Mouse (Mus musculus): ENCODE data around the gene Mrgprh.
"Not testable (repeated sequence)": the region's sequence is repeated elsewhere in the genome, so short reads cannot be mapped to it uniquely, and the experiment has no call there.

The Mrgprh gene

GRCm38 (mm10) chr17:12868640-12869039 is 7.2 kb upstream of the Mrgprh start:
- no peak for DNase-seq (ENCODE audit: low spot score in 2 of 2)

DNA sequence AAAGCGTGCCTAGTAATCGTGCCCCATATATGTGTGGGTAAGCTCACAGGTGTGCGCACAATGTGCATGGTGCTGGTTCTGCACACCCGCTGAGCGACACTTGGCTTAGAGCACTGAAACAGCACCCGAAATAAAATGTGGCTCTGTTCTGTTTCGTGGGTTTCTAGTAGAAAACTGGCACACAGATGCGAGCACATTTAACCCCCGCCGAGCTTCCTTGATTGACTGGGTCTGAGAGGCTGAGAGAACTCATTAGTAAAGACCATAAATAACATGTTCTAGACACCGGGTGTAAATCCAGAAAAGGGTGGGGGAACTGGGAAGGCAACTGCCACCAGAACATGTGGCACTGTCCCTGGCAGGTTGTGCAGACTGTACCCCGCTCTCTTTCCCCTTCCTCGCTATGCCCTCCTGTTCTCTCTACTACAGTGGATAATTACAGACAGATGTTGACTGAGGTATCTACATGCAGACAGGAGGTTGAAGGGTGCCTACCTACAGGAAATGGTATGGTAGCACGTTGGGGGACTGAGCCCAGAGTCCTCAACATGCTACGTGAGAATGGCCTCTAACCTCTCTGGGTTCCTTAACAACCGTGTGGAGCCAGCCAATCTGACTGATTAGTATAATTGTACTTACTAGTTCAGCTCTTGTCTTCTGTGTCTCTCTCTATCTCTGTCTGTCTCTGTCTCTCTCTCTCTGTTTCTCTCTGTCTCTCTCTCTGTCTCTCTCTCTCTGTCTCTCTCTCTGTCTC is 3.4 kb upstream of the Mrgprh start:
- DNase-seq (ENCODE audit: low spot score in 2 of 2) = peak in 1 of 2 experiments; percentile 38

DNA sequence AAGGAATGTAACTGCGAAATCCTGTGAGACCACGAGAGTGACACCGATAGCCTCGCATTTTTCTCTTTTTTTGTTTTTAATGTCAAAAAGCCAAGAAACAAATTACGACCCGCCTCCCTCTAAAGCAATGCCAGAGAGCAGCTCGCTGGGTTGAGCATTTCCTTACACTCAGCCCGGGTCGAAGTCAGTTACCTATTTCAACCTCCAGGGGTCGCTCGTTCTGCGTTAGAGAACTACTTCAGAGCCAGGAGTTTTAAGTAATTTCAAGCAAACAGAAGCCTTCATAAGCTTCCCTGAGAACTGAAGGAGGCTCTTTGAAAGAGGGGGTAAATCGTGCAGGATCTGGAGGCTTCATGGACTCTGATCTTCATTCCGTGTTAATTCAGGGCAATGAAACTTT is 4.3 kb downstream of the Mrgprh start:
- peak; percentile 59 to 81 for DNase-seq (ENCODE audit: low spot score in 2 of 2)

GRCm38 (mm10) chr17:12881216-12881615 is 5.4 kb downstream of the Mrgprh start:
- no peak for DNase-seq (ENCODE audit: low spot score in 2 of 2)

GRCm38 (mm10) chr17:12886620-12887019 is 10.8 kb downstream of the Mrgprh start:
- DNase-seq (ENCODE audit: low spot score in 2 of 2) = no peak

- DNase-seq (ENCODE audit: low spot score in 2 of 2) = no peak
These were observed 11.4 kb downstream of the Mrgprh start for GRCm38 (mm10) chr17:12887021-12887775.

DNA sequence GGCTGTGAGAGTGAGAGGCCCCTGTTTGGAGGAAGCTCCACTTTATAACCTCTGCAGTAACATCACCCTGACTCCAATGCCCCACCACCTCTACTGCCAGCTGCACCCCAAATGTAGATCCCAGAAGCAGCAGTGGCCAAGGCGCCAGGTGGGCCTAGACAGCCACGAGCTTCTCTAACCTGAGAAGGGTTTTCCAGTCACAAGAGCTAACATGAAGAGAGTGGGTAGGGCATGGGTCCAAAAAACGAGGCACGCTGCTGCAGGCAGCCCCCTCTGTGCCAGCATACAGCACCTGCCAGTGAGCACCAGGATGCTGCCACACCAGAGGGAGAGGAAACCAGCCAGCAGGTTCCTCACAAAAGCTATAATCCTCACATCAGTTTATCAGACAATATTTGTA is 15.2 kb downstream of the Mrgprh start:
- no peak for DNase-seq (ENCODE audit: low spot score in 2 of 2)

DNA sequence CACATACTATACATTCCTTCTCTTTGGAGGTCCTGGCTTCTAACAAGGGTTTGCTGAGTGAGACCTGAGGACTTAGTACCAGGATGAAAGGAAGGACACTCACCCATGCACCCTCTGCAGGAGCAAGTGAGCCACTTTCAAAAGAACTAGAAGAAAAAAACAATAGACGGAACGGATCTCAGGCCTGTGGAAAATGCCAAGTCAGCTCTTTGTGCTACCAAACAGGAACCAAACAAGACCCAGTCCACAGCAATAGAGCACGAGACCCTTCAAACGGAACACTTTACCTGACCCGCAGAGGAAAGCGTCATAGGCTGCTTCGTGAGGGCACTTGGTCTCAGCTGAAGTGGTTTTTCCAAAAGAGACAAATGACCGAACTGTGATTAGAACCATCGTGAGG is 16.2 kb downstream of the Mrgprh start:
- DNase-seq (ENCODE audit: low spot score in 2 of 2) = no peak

- DNase-seq (ENCODE audit: low spot score in 2 of 2) = no peak
These were observed 21.8 kb downstream of the Mrgprh start for GRCm38 (mm10) chr17:12897674-12898073.

DNA sequence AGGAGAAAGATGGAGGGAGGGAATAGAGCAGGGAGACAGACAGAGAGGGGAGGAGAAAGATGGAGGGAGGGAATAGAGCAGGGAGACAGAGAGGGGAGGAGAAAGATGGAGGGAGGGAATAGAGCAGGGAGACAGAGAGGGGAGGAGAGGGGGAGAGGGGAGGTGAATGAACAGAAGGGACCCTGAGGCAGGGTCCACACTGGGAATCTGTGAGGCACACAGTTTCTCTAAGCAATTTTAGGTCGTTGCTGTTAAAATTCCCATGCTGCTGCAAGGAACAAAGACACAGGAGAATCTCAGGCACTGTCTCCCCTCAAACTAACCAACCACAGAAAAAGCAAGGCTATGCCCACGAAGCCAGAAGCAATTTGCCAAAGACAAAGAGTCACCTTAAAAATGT is 22.8 kb downstream of the Mrgprh start:
- not testable (repeated sequence) for DNase-seq (ENCODE audit: low spot score in 2 of 2)

DNA sequence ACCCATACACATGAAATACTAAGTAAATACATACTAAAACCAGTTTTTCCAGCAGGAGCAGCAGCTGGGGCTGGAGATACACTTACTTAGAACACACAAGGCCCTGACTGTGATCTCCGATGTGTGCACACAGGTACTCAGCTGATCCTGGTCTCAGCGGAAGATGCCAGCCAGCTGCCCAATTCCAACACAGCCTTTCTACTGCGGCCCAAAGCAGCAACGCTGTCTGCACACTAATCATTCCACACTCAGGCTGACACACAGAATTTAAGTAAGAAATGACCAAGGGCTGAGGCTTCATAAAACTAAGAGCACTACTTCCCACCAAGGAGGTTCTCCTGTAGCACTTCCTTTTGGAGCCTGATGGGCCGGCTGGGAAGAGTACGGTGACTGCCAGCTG is 26.5 kb downstream of the Mrgprh start:
- no peak for DNase-seq (ENCODE audit: low spot score in 2 of 2)

- no peak for DNase-seq (ENCODE audit: low spot score in 2 of 2)
These were observed 27.8 kb downstream of the Mrgprh start for GRCm38 (mm10) chr17:12903372-12904333.

DNA sequence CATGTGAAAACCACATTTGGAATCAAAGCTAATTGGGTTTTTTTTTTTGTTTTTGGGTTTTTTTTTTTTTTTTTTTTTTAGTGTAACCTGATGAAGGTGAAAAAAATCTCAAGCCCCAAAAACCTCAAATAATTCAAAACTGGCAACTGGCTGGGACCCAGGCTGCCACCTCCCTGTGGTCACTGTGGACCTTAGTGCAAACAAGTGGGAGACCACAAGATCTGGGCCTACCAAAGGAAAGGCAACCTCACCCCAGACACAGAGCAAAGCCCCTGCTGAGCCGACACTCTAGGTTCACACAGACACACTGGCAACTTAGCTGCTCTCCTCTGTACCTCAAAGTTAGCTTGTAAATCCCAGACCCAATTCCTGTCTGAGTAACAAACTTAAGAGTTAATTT is 28.5 kb downstream of the Mrgprh start:
- DNase-seq (ENCODE audit: low spot score in 2 of 2) = no peak

DNA sequence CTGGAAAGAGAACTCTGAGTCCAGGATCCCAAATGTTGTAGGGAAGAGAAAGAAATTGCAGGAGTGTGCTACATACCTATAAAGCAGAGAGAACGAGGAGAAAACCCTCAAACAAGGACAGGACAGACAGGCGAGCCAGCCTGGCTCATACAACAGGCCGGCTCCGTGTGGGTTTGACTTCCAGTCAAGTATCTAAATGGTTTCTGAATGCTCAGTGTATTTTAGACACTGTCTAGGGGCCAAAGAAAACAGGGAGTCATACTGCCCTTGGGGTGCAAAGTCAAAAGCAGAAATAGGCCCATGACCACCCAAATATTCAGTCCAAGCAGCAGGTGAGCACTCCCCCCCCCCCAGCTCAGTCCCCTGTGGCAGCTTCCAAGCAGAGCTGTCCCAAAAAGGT is 30.0 kb downstream of the Mrgprh start:
- no peak for DNase-seq (ENCODE audit: low spot score in 2 of 2)

GRCm38 (mm10) chr17:12906436-12906835 is 30.6 kb downstream of the Mrgprh start:
- DNase-seq (ENCODE audit: low spot score in 2 of 2) = no peak

GRCm38 (mm10) chr17:12909361-12910280 is 33.8 kb downstream of the Mrgprh start, which contains the start of gene Pnldc1:
Gene Pnldc1 (minus strand): TSS chr17:12910230.
- no peak for DNase-seq (ENCODE audit: low spot score in 2 of 2)

GRCm38 (mm10) chr17:12910391-12910790 is 34.6 kb downstream of the Mrgprh start:
- no peak for DNase-seq (ENCODE audit: low spot score in 2 of 2)

DNA sequence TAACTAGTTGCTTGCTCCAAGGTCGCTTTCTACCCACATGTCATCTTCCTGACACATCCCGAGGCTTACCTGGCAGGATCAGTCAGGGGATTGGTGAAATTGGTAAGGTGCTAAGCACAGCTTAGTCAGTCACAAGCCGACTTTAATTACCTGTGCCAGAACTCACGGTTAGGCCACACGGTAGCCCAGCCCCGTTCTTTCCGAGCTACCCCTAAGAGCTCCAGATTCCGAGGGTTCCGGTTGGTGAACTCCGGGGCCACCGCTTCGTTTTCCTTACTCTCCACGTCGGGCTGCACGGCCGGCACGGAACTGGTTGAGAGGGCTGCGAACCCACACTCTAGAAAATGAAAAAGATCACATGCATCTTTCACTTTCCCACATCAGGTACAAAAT is 39.6 kb downstream of the Mrgprh start, which contains the start of gene Tcp1:
Tcp1 (plus strand) TSS at position 214 of the 393 bp plus-strand sequence.
- no peak for DNase-seq (ENCODE audit: low spot score in 2 of 2)

DNA sequence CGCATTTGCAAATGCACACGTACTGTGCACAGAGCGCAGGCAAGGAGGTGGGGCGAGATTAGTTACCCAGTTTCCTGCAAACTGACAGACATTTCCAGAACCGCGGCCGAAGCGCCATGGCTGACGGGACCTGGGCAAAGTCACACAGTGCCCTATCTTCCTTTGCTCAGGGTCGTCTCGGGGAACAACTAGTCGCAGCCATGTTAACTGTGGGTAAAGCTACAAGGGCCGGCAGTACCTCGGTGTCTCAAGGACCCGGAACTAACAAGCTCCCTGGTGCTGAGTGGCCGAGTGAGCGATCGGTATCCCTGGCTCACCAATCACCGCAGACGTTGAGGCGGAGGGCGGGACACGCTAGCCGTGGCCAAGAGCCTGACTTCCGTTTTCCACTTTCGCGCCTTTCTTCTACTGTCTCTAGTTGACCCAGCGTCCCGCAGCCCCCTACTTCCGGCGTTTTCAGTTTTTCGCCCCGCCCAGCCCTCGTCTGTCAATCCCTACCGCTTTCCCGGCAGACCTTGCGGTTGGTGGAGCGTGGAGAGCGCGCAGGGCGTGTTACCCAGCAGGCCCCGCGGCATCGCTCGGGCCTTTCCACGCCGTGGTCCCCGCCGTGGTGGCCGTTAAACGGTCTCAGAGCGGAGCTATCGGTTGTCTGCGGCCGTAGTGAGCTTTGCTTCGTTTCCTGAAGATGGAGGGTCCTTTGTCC is 40.2 kb downstream of the Mrgprh start, which contains the start of gene Mrpl18:
Mrpl18 (minus strand) TSS at position 465 of the 703 bp plus-strand sequence.
- DNase-seq (ENCODE audit: low spot score in 2 of 2) = peak; percentile 99

Data from frontal cortex, postnatal 10 days (tissue).